Mouse (Mus musculus): Measurements from ENCODE around the gene Gm6205. TPM values are rescaled to one million over a fixed set of nuclear protein-coding genes. Genes with fewer than 3 reads are reported as not detected.
"Not testable (repeated sequence)": the region's sequence is repeated elsewhere in the genome, so short reads cannot be mapped to it uniquely, and the experiment has no call there.

Gene Gm6205
- not detected in 2 replicates for polyA plus RNA-seq (2015; fragmentation: Nextera tagmentation; extraction: Ambion mirVana)

- ATAC-seq (replicated peaks; ENCODE audit: low FRiP score); H3K27ac ChIP-seq; H3K9me3 ChIP-seq (replicated peaks); H3K9ac ChIP-seq; H3K36me3 ChIP-seq; H3K4me2 ChIP-seq; H3K4me1 ChIP-seq; H3K4me3 ChIP-seq (replicated peaks); H3K27me3 ChIP-seq: not testable (repeated sequence)
- WGBS: no CpG with 5 or more reads among the region's 2 CpGs
Observed at GRCm38 (mm10) chr5:94648082-94648481, at the start of gene Gm6205. Gm6205 (plus strand) TSS chr5:94648382.

- WGBS: no CpG with 5 or more reads among the region's 1 CpGs
- not testable (repeated sequence) for ATAC-seq (replicated peaks; ENCODE audit: low FRiP score)
Observed at GRCm38 (mm10) chr5:94616242-94616641, 31.9 kb upstream of the Gm6205 start, which contains the start of gene Gm3147. Gm3147 (minus strand) TSS chr5:94616342.

GRCm38 (mm10) chr5:94623679-94624078 is 24.5 kb upstream of the Gm6205 start, which contains the start of gene Gm6509:
Gm6509 (plus strand) TSS chr5:94623979.
- not testable (repeated sequence) for H3K27me3 ChIP-seq; H3K4me3 ChIP-seq (replicated peaks); H3K27ac ChIP-seq; ATAC-seq (replicated peaks; ENCODE audit: low FRiP score); H3K9me3 ChIP-seq (replicated peaks); H3K9ac ChIP-seq; H3K36me3 ChIP-seq; H3K4me1 ChIP-seq; H3K4me2 ChIP-seq
- WGBS: 100% methylated on average over 1 of the region's 2 CpGs

More at GRCm38 (mm10) chr5:94616242-94616641, 31.9 kb upstream of the Gm6205 start, which contains the start of gene Gm3147:
- not testable (repeated sequence) for H3K9me3 ChIP-seq (replicated peaks); H3K27ac ChIP-seq; H3K9ac ChIP-seq; H3K4me1 ChIP-seq; H3K36me3 ChIP-seq; H3K27me3 ChIP-seq; H3K4me3 ChIP-seq (replicated peaks); H3K4me2 ChIP-seq

Other genes with a start within 250 kb of the Gm6205 start
- gene Gm7682, start 202.6 kb upstream of the Gm6205 start, polyA plus RNA-seq (2015; fragmentation: Nextera tagmentation; extraction: Ambion mirVana): not detected in 2 replicates
- not detected in 2 replicates for gene Gm3139, start 122.1 kb upstream of the Gm6205 start, polyA plus RNA-seq (2015; fragmentation: Nextera tagmentation; extraction: Ambion mirVana)
- gene Gm3147, start 32.0 kb upstream of the Gm6205 start, polyA plus RNA-seq (2015; fragmentation: Nextera tagmentation; extraction: Ambion mirVana): not detected in 2 replicates
- gene Gm6509, start 24.4 kb upstream of the Gm6205 start, polyA plus RNA-seq (2015; fragmentation: Nextera tagmentation; extraction: Ambion mirVana): not detected in 2 replicates
- not detected in 2 replicates for gene Gm3183, start 217.1 kb downstream of the Gm6205 start, polyA plus RNA-seq (2015; fragmentation: Nextera tagmentation; extraction: Ambion mirVana)